Mouse (Mus musculus): ENCODE data around the gene Chchd1. TPM values are rescaled to one million over a fixed set of nuclear protein-coding genes. Genes with fewer than 3 reads are reported as not detected.

Chchd1 gene
- total and polyA plus RNA-seq, 2 experiments from 2014 or later, result 159 to 243 TPM

DNA sequence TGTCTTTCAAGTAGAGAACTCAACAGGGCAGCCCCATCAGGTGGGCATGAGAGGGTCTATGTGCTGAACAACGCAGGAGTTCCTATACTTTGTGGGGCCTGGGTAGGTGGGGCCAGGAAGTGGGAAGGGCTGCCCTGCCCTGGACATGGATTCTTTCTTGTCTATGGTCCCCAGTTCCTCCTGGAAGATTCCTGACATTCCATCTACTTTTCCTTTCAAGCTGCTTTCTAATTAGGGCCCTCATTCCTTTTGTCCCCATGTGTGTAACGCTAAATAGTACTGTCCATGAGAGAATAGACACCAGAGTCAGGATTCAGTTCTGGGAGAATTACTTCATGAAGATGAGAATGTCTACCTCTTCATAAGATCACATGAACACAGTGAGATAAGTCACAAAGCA, 39.2 kb upstream of the Chchd1 start:
- DNase-seq (ENCODE audit: low spot score) (no peak), ATAC-seq (ENCODE audit: insufficient read depth, low read depth) (peak; percentile 5; the same call in 1 of the 2 replicates)
- peak overlapping the region; percentile 99 for H3K27ac ChIP-seq (ENCODE audit: low read depth)
- H3K4me2 ChIP-seq (ENCODE audit: low read depth, low read length), result peak overlapping the region; percentile 76
- H3K27me3 ChIP-seq (ENCODE audit: control insufficient read depth, insufficient read depth, low read length), result no peaks in the 10 kb centered on the region
- peak overlapping the region; percentile 86 for H3K9ac ChIP-seq (replicated peaks; ENCODE audit: low read depth, low read length)
- no peaks in the 10 kb centered on the region for H3K9me3 ChIP-seq (replicated peaks; ENCODE audit: control insufficient read depth, low read length)
- no peak for TF ChIP-seq CTCF (IDR thresholded peaks at IDR 0.05; ENCODE audit: low read depth)
- TF ChIP-seq EP300 (IDR thresholded peaks at IDR 0.05; ENCODE audit: low read depth), result no peak
- peaks cover 7% of the 10 kb centered on the region for H3K36me3 ChIP-seq (replicated peaks; ENCODE audit: control insufficient read depth, insufficient read depth, low read length)
- WGBS, result 20% methylated on average over 2 of the region's 2 CpGs
- peak overlapping the region; percentile 52 for H3K4me3 ChIP-seq (ENCODE audit: low read depth, low read length)
- peaks cover 23% of the 10 kb centered on the region for H3K4me1 ChIP-seq (ENCODE audit: control insufficient read depth, insufficient read depth)

DNA sequence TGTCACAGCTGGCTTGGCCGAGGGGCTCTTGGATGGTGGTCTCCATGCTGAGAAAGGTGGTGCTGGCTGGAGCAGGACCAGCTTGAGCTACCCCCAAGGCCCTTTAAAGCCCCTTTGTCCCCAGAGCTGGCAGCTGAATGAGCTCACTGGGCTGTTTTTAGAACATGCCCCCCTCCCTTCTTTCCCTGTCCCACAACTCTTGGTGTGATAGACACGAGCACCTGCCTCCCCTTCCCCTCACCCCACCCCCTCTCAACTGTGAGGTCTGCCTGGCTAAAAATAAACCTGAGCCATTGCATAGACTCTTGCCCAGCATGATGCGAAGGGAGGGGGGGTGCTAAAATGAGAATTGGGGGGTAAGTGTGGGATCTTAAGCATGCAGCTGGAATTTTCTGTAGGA, 38.4 kb upstream of the Chchd1 start:
- Histone ChIP-seq H3K4me3 (ENCODE audit: low read depth, low read length) (peak overlapping the region; percentile 52), H3K9me3 (replicated peaks; ENCODE audit: control insufficient read depth, low read length) (no peaks in the 10 kb centered on the region), H3K27ac (ENCODE audit: low read depth) (peak overlapping the region; percentile 99), H3K27me3 (ENCODE audit: control insufficient read depth, insufficient read depth, low read length) (no peaks in the 10 kb centered on the region), H3K4me1 (ENCODE audit: control insufficient read depth, insufficient read depth) (peaks cover 29% of the 10 kb centered on the region), H3K4me2 (ENCODE audit: low read depth, low read length) (peak overlapping the region; percentile 76), H3K9ac (replicated peaks; ENCODE audit: low read depth, low read length) (peak overlapping the region; percentile 86), H3K36me3 (replicated peaks; ENCODE audit: control insufficient read depth, insufficient read depth, low read length) (peaks cover 7% of the 10 kb centered on the region)
- 22% methylated on average over 3 of the region's 3 CpGs for WGBS
- DNase-seq (ENCODE audit: low spot score) (peak; percentile 94), ATAC-seq (ENCODE audit: insufficient read depth, low read depth) (peak; percentile 68)
- no peak for TF ChIP-seq CTCF (IDR thresholded peaks at IDR 0.05; ENCODE audit: low read depth)
- peak; percentile 79 for TF ChIP-seq EP300 (IDR thresholded peaks at IDR 0.05; ENCODE audit: low read depth)

GRCm38 (mm10) chr14:20667469-20667868, 35.3 kb upstream of the Chchd1 start:
- 55% methylated on average over 1 of the region's 1 CpGs for WGBS
- Histone ChIP-seq H3K9me3 (replicated peaks; ENCODE audit: control insufficient read depth, low read length) (no peaks in the 10 kb centered on the region), H3K4me3 (ENCODE audit: low read depth, low read length) (peak overlapping the region; percentile 51), H3K36me3 (replicated peaks; ENCODE audit: control insufficient read depth, insufficient read depth, low read length) (no peaks in the 10 kb centered on the region; the same call in 1 of the 2 replicates), H3K4me2 (ENCODE audit: low read depth, low read length) (peak overlapping the region; percentile 74), H3K4me1 (ENCODE audit: control insufficient read depth, insufficient read depth) (peaks cover 23% of the 10 kb centered on the region), H3K27me3 (ENCODE audit: control insufficient read depth, insufficient read depth, low read length) (no peaks in the 10 kb centered on the region), H3K9ac (replicated peaks; ENCODE audit: low read depth, low read length) (peak overlapping the region; percentile 72), H3K27ac (ENCODE audit: low read depth) (peak overlapping the region; percentile 99)
- ATAC-seq (ENCODE audit: insufficient read depth, low read depth), result no peak
- DNase-seq (ENCODE audit: low spot score), result no peak
- TF ChIP-seq EP300 (IDR thresholded peaks at IDR 0.05; ENCODE audit: low read depth) (no peak), CTCF (IDR thresholded peaks at IDR 0.05; ENCODE audit: low read depth) (no peak)

- peak; percentile 92 for DNase-seq (ENCODE audit: low spot score)
- ATAC-seq (ENCODE audit: insufficient read depth, low read depth), result peak; percentile 75
- Histone ChIP-seq H3K4me1 (ENCODE audit: control insufficient read depth, insufficient read depth) (peaks cover 23% of the 10 kb centered on the region), H3K4me3 (ENCODE audit: low read depth, low read length) (peak within 1 kb of the TSS; percentile 51), H3K27ac (ENCODE audit: low read depth) (peak within 1 kb of the TSS; percentile 99), H3K27me3 (ENCODE audit: control insufficient read depth, insufficient read depth, low read length) (no peaks in the 10 kb centered on the region), H3K4me2 (ENCODE audit: low read depth, low read length) (peak within 1 kb of the TSS; percentile 74), H3K9me3 (replicated peaks; ENCODE audit: control insufficient read depth, low read length) (no peaks in the 10 kb centered on the region), H3K9ac (replicated peaks; ENCODE audit: low read depth, low read length) (peak within 1 kb of the TSS; percentile 72), H3K36me3 (replicated peaks; ENCODE audit: control insufficient read depth, insufficient read depth, low read length) (no peaks in the 10 kb centered on the region)
- 40% methylated on average over 8 of the region's 8 CpGs for WGBS
- no peak for TF ChIP-seq CTCF (IDR thresholded peaks at IDR 0.05; ENCODE audit: low read depth)
- peak; percentile 81 for TF ChIP-seq EP300 (IDR thresholded peaks at IDR 0.05; ENCODE audit: low read depth)
Measured at GRCm38 (mm10) chr14:20668154-20668810, 34.5 kb upstream of the Chchd1 start, which contains the start of gene Synpo2l. Synpo2l (minus strand) TSS chr14:20668354.

DNA sequence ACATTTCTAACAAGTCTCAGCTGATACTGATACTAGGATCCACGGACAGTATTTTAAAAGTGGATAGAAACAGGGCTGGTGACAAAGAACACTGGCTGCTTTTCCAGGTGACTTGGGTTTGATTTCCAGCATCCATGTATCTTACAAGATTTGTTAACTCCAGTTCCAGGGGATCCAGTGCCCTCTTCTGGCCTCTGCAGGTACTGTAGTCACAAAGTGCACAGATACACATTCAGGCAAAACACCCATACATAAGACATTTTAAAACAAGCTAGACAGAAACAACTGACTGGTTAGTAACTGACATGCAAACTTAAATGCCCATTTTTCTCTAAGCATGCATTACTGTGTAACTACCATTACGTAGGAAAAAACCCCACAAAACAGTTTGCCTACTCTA, 29.8 kb upstream of the Chchd1 start:
- peak; percentile 55 for TF ChIP-seq CTCF (IDR thresholded peaks at IDR 0.05; ENCODE audit: low read depth)
- no peak for TF ChIP-seq EP300 (IDR thresholded peaks at IDR 0.05; ENCODE audit: low read depth)
- Histone ChIP-seq H3K9ac (replicated peaks; ENCODE audit: low read depth, low read length) (no peak overlapping the region), H3K9me3 (replicated peaks; ENCODE audit: control insufficient read depth, low read length) (no peaks in the 10 kb centered on the region), H3K4me3 (ENCODE audit: low read depth, low read length) (no peak overlapping the region), H3K36me3 (replicated peaks; ENCODE audit: control insufficient read depth, insufficient read depth, low read length) (peaks cover 21% of the 10 kb centered on the region), H3K27me3 (ENCODE audit: control insufficient read depth, insufficient read depth, low read length) (no peaks in the 10 kb centered on the region), H3K4me1 (ENCODE audit: control insufficient read depth, insufficient read depth) (peaks cover 16% of the 10 kb centered on the region; the same call in 1 of the 2 replicates), H3K4me2 (ENCODE audit: low read depth, low read length) (0 out of 2 replicates have a peak overlapping the region, but pooled peaks have one; percentile 66), H3K27ac (ENCODE audit: low read depth) (peak overlapping the region; percentile 98; the same call in 1 of the 2 replicates)
- ATAC-seq (ENCODE audit: insufficient read depth, low read depth) (no peak), DNase-seq (ENCODE audit: low spot score) (no peak)
- WGBS, result 89% methylated on average over 2 of the region's 2 CpGs
